Mouse (Mus musculus): ENCODE measurements around the gene Prrg4.

- TF ChIP-seq GATA1 (IDR thresholded peaks at IDR 0.05; ENCODE audit: borderline replicate concordance, low read length) (no peak), FLI1 (IDR thresholded peaks at IDR 0.05; ENCODE audit: low read length) (no peak)
Observed at GRCm38 (mm10) chr2:104886109-104886508, 36.4 kb upstream of the Prrg4 start.
